Mouse (Mus musculus) cerebellum, adult 9-11 months (tissue): ENCODE data around the gene Ubc.
"Not testable (repeated sequence)": the region's sequence is repeated elsewhere in the genome, so short reads cannot be mapped to it uniquely, and the experiment has no call there.

Experiments used
- DNase-seq: peaks from one replicate; pipeline ENCODE4 v3.0.0; 2022

Ubc gene

GRCm38 (mm10) chr5:125403481-125404465 is 13.8 kb upstream of the Ubc start:
- peak; percentile 60 for DNase-seq

GRCm38 (mm10) chr5:125402991-125403390 is 13.0 kb upstream of the Ubc start:
- no peak for DNase-seq

GRCm38 (mm10) chr5:125402476-125402875 is 12.5 kb upstream of the Ubc start:
- DNase-seq, result no peak

- DNase-seq, result no peak
Measured at GRCm38 (mm10) chr5:125400903-125401302, 10.9 kb upstream of the Ubc start.

- DNase-seq, result no peak
Measured at GRCm38 (mm10) chr5:125395008-125395407, 5.0 kb upstream of the Ubc start.

GRCm38 (mm10) chr5:125393622-125394603 is 3.9 kb upstream of the Ubc start:
- DNase-seq, result peak; percentile 75

- peak; percentile 96 for DNase-seq
Measured at GRCm38 (mm10) chr5:125392977-125393621, 3.1 kb upstream of the Ubc start.

- no peak for DNase-seq
Measured at GRCm38 (mm10) chr5:125392618-125392976, 2.6 kb upstream of the Ubc start.

- peak; percentile 45 for DNase-seq
Measured at GRCm38 (mm10) chr5:125392176-125392575, 2.2 kb upstream of the Ubc start.

- peak; percentile 79 for DNase-seq
Measured at GRCm38 (mm10) chr5:125391609-125392008, 1.6 kb upstream of the Ubc start.

- peak; percentile 34 for DNase-seq
Measured at GRCm38 (mm10) chr5:125390906-125391477, 990 bp upstream of the Ubc start.

- DNase-seq, result peak; percentile 85
Measured at GRCm38 (mm10) chr5:125389131-125389578, 847 bp downstream of the Ubc start, which contains the start of gene Gm10382. Gm10382 (plus strand) TSS chr5:125389322.

- peak; percentile 61 for DNase-seq
Measured at GRCm38 (mm10) chr5:125388358-125389092, 1.5 kb downstream of the Ubc start.

GRCm38 (mm10) chr5:125387295-125387694 is 2.7 kb downstream of the Ubc start:
- not testable (repeated sequence) for DNase-seq

- DNase-seq, result no peak
Measured at GRCm38 (mm10) chr5:125385215-125385940, 4.6 kb downstream of the Ubc start.

GRCm38 (mm10) chr5:125384512-125385214 is 5.3 kb downstream of the Ubc start:
- DNase-seq, result no peak

GRCm38 (mm10) chr5:125383637-125384420 is 6.2 kb downstream of the Ubc start:
- no peak for DNase-seq

GRCm38 (mm10) chr5:125382673-125383558 is 7.1 kb downstream of the Ubc start:
- DNase-seq, result peak; percentile 68
